Mouse (Mus musculus): ENCODE results near the gene Thop1.

DNA sequence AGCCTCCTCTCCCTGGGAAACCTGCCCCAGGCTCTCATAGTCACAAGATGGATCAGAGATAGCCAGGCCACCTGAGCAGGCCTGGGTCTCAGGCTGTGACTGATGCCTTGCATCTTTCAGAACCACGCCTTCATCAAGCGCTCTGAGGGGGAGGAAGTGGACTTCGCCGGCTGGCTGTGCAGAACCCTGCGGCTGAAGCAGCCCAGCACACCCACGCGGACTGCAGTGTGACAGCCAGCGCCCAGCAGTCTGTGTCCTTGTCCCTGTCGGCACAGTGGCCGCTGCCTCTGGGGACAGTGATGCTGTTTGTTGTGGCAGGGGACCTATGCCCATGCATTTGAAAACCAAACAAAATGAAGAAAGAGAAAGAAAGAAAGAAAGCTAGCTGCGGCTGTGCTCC, 53.7 kb downstream of the Thop1 start:
- TF ChIP-seq CTCF (IDR thresholded peaks at IDR 0.05; ENCODE audit: control insufficient read depth, insufficient read depth, insufficient read length): no peak
- TF ChIP-seq USF1 (IDR thresholded peaks at IDR 0.05; ENCODE audit: low read depth): no peak

Data from C2C12 (cell line).